Mouse (Mus musculus) embryonic facial prominence, embryonic 10.5 days (tissue): Measurements from ENCODE around the gene Slc22a1. TPM values are rescaled to one million over a fixed set of nuclear protein-coding genes. Genes with fewer than 3 reads are reported as not detected.

Experiments
- DNase-seq: peaks from one replicate; pipeline ENCODE4 v3.0.0-alpha.2; 2017; ENCODE audit warnings: low spot score
- H3K27ac ChIP-seq: fragments of 300-500 bp; sonication (generic); replicated peaks from 2 replicates; pipeline ENCODE4 v1.5.1; 2016; ENCODE audit warnings: mild to moderate bottlenecking
- H3K27me3 ChIP-seq: fragments of 300-500 bp; sonication (generic); replicated peaks from 2 replicates; pipeline ENCODE4 v1.6.1; 2016; ENCODE audit warnings: low read depth, mild to moderate bottlenecking; ENCODE audit not compliant: poor library complexity, severe bottlenecking
- H3K36me3 ChIP-seq: fragments of 300-500 bp; sonication (generic); replicated peaks from 2 replicates; pipeline ENCODE4 v1.6.1; 2016; ENCODE audit warnings: mild to moderate bottlenecking, moderate library complexity
- H3K4me1 ChIP-seq: fragments of 300-500 bp; sonication (generic); 2 replicates; pipeline ENCODE4 v1.6.1; 2016
- H3K4me3 ChIP-seq: fragments of 300-500 bp; sonication (generic); 2 replicates; pipeline ENCODE4 v1.5.1; 2016; ENCODE audit warnings: mild to moderate bottlenecking, moderate library complexity
- H3K9me3 ChIP-seq: fragments of 300-500 bp; sonication (generic); 2 replicates; pipeline ENCODE4 v1.6.1; 2016; ENCODE audit warnings: mild to moderate bottlenecking
- WGBS: fragments of 180-500 bp; shearing (Covaris S2); methylation state at CpG from one replicate; pipeline ENCODE4 v1.1.7; 2016; 5-methylcytosine and 5-hydroxymethylcytosine counted together
- polyA plus RNA-seq: library from polyadenylated mRNA; unstranded; fragments of >200 nt; fragmentation: Nextera tagmentation; extraction: Ambion mirVana; gene quantifications from 2 replicates; pipeline ENCODE4 v1.2.1, GENCODE M21; 2016

Slc22a1 gene
- polyA plus RNA-seq, 1 experiment from 2014 or later, result not detected

- no peak for DNase-seq
- no peak overlapping the region for H3K27ac ChIP-seq
- no peaks in the 10 kb centered on the region for H3K9me3 ChIP-seq
- no peaks in the 10 kb centered on the region for H3K27me3 ChIP-seq
- no peak overlapping the region for H3K4me3 ChIP-seq
- H3K36me3 ChIP-seq, result no peaks in the 10 kb centered on the region
- H3K4me1 ChIP-seq, result no peaks in the 10 kb centered on the region
Measured at GRCm38 (mm10) chr17:12607202-12607601, 68.4 kb downstream of the Slc22a1 start.

- no peaks in the 10 kb centered on the region for H3K4me1 ChIP-seq
- no peaks in the 10 kb centered on the region for H3K27me3 ChIP-seq
- WGBS, result 62% methylated on average over 1 of the region's 1 CpGs
- no peaks in the 10 kb centered on the region for H3K36me3 ChIP-seq
- H3K4me3 ChIP-seq, result no peak overlapping the region
- no peak for DNase-seq
- no peak overlapping the region for H3K27ac ChIP-seq
- H3K9me3 ChIP-seq, result no peaks in the 10 kb centered on the region
Measured at GRCm38 (mm10) chr17:12606634-12607033, 69.0 kb downstream of the Slc22a1 start.

Other genes starting within 250 kb of the Slc22a1 start
- gene Slc22a3, start 168.1 kb downstream of the Slc22a1 start, polyA plus RNA-seq, result 0.05 and 0.08 TPM in 2 replicates
- not detected in 2 replicates for gene Slc22a2, start 91.7 kb downstream of the Slc22a1 start, polyA plus RNA-seq
- gene Igf2r, start 93.8 kb upstream of the Slc22a1 start, polyA plus RNA-seq, result 25.9 and 27.2 TPM in 2 replicates
- gene Mas1, start 192.3 kb upstream of the Slc22a1 start, polyA plus RNA-seq, result 0.44 and 0.72 TPM in 2 replicates
- gene Mrgprh, start 200.2 kb upstream of the Slc22a1 start, polyA plus RNA-seq, result not detected in 2 replicates
- gene Pnldc1, start 234.4 kb upstream of the Slc22a1 start, polyA plus RNA-seq, result 2.4 and 3.4 TPM in 2 replicates
- 548 and 551 TPM in 2 replicates for gene Tcp1, start 239.9 kb upstream of the Slc22a1 start, polyA plus RNA-seq
- gene Mrpl18, start 240.5 kb upstream of the Slc22a1 start, polyA plus RNA-seq, result 198 and 200 TPM in 2 replicates